Mouse (Mus musculus) embryonic facial prominence, embryonic 15.5 days (tissue): ENCODE results near the gene Nr3c2. TPM values are rescaled to one million over a fixed set of nuclear protein-coding genes. Genes with fewer than 3 reads are reported as not detected.

Experiments used
- ATAC-seq: fragments of 200-750 bp; cut with Nextera tagmentation; 2 replicates; pipeline ENCODE4 v1.8.0; 2017; ENCODE audit warnings: low read depth, moderate TSS enrichment; ENCODE audit not compliant: insufficient number of reproducible peaks, low FRiP score, low TSS enrichment
- H3K27ac ChIP-seq: fragments of 300-500 bp; sonication (generic); replicated peaks from 2 replicates; pipeline ENCODE4 v1.5.1; 2015; ENCODE audit warnings: mild to moderate bottlenecking, inconsistent platforms
- H3K27me3 ChIP-seq: fragments of 300-500 bp; sonication (generic); 2 replicates; pipeline ENCODE4 v1.6.1; 2015; ENCODE audit warnings: inconsistent platforms
- H3K36me3 ChIP-seq: fragments of 300-500 bp; sonication (generic); 2 replicates; pipeline ENCODE4 v1.6.1; 2015; ENCODE audit warnings: mild to moderate bottlenecking, inconsistent platforms
- H3K4me1 ChIP-seq: fragments of 300-500 bp; sonication (generic); 2 replicates; pipeline ENCODE4 v1.6.1; 2015; ENCODE audit warnings: inconsistent platforms
- H3K4me2 ChIP-seq: fragments of 300-500 bp; sonication (generic); replicated peaks from 2 replicates; pipeline ENCODE4 v1.6.1; 2015; ENCODE audit warnings: mild to moderate bottlenecking, inconsistent platforms
- H3K4me3 ChIP-seq: fragments of 300-500 bp; sonication (generic); replicated peaks from 2 replicates; pipeline ENCODE4 v1.5.1; 2015; ENCODE audit warnings: mild to moderate bottlenecking, inconsistent platforms
- H3K9ac ChIP-seq: fragments of 300-500 bp; sonication (generic); 2 replicates; pipeline ENCODE4 v1.6.1; 2015; ENCODE audit warnings: inconsistent platforms
- H3K9me3 ChIP-seq: fragments of 300-500 bp; sonication (generic); replicated peaks from 2 replicates; pipeline ENCODE4 v1.6.1; 2016; ENCODE audit warnings: inconsistent platforms
- WGBS: fragments of 180-500 bp; shearing (Covaris S2); methylation state at CpG from one replicate; pipeline ENCODE4 v1.1.7; 2015; 5-methylcytosine and 5-hydroxymethylcytosine counted together
- polyA plus RNA-seq: library from polyadenylated mRNA; unstranded; fragments of >200 nt; fragmentation: Nextera tagmentation; extraction: Ambion mirVana; gene quantifications from 2 replicates; pipeline ENCODE4 v1.2.1, GENCODE M21; 2015

Gene Nr3c2
- polyA plus RNA-seq, 1 experiment from 2014 or later: 5.8 TPM

DNA sequence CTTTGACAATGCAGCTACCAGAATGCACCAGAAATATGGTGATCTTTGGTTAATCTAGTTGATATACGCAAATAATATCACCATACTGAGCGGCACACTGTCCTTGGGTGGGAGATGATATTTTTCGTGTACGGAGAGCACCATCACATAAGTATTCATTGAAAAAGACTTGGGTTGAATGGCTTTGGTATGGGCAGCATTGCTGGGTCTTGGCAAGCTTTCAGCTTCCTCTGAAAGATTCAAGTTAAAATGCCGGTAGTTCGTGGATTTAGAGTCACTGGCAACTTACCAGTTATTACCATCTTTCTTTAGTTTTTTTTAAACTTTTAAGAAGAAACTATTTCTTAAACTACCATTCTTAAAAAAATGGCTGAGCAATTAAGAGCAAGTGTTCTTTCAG, 315.9 kb downstream of the Nr3c2 start:
- WGBS: 35% methylated on average over 6 of the region's 6 CpGs
- H3K4me3 ChIP-seq: no peak overlapping the region
- H3K4me2 ChIP-seq: no peak overlapping the region
- H3K9me3 ChIP-seq: no peaks in the 10 kb centered on the region
- ATAC-seq: no peak
- no peaks in the 10 kb centered on the region for H3K27me3 ChIP-seq
- H3K27ac ChIP-seq: no peak overlapping the region
- no peak overlapping the region for H3K9ac ChIP-seq
- no peaks in the 10 kb centered on the region for H3K36me3 ChIP-seq
- peaks cover 19% of the 10 kb centered on the region for H3K4me1 ChIP-seq

DNA sequence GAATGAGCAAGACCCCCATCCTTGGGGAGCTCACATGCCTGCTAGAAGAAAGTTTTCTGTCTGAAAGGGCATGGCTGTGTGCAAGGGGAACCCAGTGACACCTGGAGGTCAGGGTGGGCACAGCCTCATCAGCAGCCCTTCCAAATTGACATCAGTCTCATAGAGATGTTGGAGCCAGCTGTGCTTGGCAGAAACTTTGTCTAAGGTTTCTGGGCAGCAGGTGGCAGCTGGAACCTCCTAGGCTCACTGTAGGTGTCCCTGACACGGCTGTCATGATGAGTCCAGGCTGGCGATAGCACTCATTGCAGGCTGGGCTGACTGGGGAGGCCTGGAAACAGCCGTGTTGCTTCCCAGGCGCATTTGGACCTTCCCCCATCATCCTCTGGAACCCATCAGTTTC, 323.9 kb downstream of the Nr3c2 start:
- WGBS: 66% methylated on average over 4 of the region's 4 CpGs
- H3K36me3 ChIP-seq: no peaks in the 10 kb centered on the region

DNA sequence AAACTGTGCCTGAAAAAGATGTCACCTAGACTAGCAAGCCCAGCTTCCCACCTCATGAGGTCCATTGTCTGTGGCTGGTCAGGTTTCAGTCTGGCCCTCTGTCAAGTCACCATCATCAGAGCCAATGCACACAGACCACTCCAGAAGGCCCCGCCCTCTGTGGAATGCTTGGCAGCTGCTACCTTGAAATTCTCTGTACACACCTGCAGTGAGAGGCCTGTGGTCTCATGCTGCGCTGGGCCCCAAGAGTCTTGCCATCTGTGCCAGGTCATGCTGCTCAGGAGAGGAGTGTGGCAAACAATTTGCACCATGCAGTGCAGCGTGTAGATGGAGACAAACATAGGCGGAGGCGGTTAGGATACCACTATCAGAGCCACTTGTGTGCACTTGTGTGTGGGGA, 328.5 kb downstream of the Nr3c2 start:
- Histone ChIP-seq H3K4me3 (no peak overlapping the region), H3K9ac (no peak overlapping the region), H3K4me1 (no peaks in the 10 kb centered on the region), H3K4me2 (no peak overlapping the region), H3K9me3 (no peaks in the 10 kb centered on the region), H3K27ac (no peak overlapping the region), H3K36me3 (no peaks in the 10 kb centered on the region), H3K27me3 (no peaks in the 10 kb centered on the region)
- ATAC-seq: no peak; the same call in 1 of the 2 replicates
- WGBS: 85% methylated on average over 5 of the region's 5 CpGs

More for the DNA sequence above, 323.9 kb downstream of the Nr3c2 start:
- Histone ChIP-seq H3K4me1 (no peaks in the 10 kb centered on the region), H3K27me3 (no peaks in the 10 kb centered on the region), H3K9ac (no peak overlapping the region), H3K4me2 (no peak overlapping the region), H3K27ac (no peak overlapping the region), H3K9me3 (no peaks in the 10 kb centered on the region), H3K4me3 (no peak overlapping the region)
- ATAC-seq: no peak

GRCm38 (mm10) chr8:77228688-77229087, 329.4 kb downstream of the Nr3c2 start:
- no peak for ATAC-seq
- Histone ChIP-seq H3K4me3 (no peak overlapping the region), H3K9me3 (no peaks in the 10 kb centered on the region), H3K27me3 (no peaks in the 10 kb centered on the region), H3K36me3 (no peaks in the 10 kb centered on the region), H3K27ac (no peak overlapping the region), H3K4me1 (no peaks in the 10 kb centered on the region), H3K4me2 (no peak overlapping the region), H3K9ac (no peak overlapping the region)
- 73% methylated on average over 7 of the region's 7 CpGs for WGBS

DNA sequence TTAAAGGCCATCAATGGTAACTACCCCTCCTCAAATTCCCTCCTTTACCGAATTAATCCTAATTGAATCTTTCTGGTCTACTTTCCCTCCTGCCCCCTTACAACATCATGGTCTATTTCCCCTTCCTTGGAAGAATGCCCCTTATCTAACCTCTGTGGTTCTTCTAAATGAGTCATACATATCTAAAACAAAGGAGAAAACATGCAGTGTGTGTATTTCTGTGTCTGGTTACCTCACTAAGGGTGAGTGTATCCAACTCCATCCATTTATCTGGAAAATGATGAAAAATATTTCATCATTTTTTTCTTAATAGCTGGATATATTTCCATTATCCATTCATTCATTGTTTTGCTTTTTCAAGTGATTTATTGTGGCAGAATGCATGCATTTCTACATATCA, 332.0 kb downstream of the Nr3c2 start:
- no peak overlapping the region for H3K4me3 ChIP-seq
- no peak overlapping the region for H3K27ac ChIP-seq
- H3K27me3 ChIP-seq: no peaks in the 10 kb centered on the region
- H3K36me3 ChIP-seq: no peaks in the 10 kb centered on the region
- no peak overlapping the region for H3K4me2 ChIP-seq
- no peak overlapping the region for H3K9ac ChIP-seq
- H3K9me3 ChIP-seq: no peaks in the 10 kb centered on the region
- ATAC-seq: no peak
- no peaks in the 10 kb centered on the region for H3K4me1 ChIP-seq
- WGBS: 77% methylated on average over 1 of the region's 1 CpGs

- H3K4me2 ChIP-seq: no peak overlapping the region
- ATAC-seq: no peak
- WGBS: 40% methylated on average over 6 of the region's 6 CpGs
Measured at GRCm38 (mm10) chr8:77231834-77232233, 332.6 kb downstream of the Nr3c2 start.

DNA sequence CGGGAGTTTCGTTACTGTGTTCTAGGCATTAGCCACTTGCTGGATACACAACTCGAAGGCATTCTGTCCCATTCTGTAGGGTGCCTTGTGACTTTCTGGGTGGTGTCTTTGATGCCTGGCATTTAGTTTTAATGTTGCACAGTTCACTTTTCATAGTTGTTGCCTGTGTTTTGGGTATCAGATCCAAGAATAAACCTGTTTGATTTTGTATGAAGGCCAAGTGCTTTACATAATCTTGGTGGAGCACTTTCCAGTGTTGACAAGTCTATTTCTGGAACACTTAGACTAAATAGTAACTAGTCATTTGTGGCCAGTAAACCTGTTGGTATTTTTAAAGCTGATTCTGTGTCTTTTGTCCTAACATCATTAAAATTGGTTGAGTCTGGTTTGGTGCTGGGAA, 333.2 kb downstream of the Nr3c2 start:
- Histone ChIP-seq H3K4me2 (no peak overlapping the region), H3K4me1 (no peaks in the 10 kb centered on the region), H3K36me3 (no peaks in the 10 kb centered on the region), H3K27me3 (no peaks in the 10 kb centered on the region), H3K4me3 (no peak overlapping the region), H3K27ac (no peak overlapping the region), H3K9me3 (no peaks in the 10 kb centered on the region), H3K9ac (no peak overlapping the region)
- no peak for ATAC-seq
- WGBS: 85% methylated on average over 3 of the region's 3 CpGs

More at GRCm38 (mm10) chr8:77231834-77232233, 332.6 kb downstream of the Nr3c2 start:
- Histone ChIP-seq H3K9me3 (no peaks in the 10 kb centered on the region), H3K9ac (no peak overlapping the region), H3K4me3 (no peak overlapping the region), H3K27me3 (no peaks in the 10 kb centered on the region), H3K4me1 (no peaks in the 10 kb centered on the region), H3K36me3 (no peaks in the 10 kb centered on the region), H3K27ac (no peak overlapping the region)

DNA sequence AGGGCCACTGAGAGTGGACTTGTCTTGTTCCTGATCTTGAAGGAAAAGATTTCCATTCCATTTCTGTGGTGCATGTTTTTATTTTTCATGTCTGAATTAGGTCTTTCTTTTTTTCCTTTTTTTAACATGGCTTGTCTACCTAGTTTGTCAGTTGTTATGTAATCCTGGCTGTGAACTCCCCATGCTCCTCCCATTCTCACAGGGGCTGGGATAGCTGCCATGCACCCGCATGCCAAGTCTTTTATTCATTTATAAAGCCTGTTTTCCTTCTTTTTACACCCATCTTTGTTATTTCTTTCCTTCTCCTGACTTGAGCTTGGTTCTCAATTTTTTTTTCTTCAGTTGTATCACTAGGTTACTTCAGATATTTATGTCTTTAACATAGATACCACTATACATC, 337.5 kb downstream of the Nr3c2 start:
- Histone ChIP-seq H3K4me3 (no peak overlapping the region), H3K27ac (no peak overlapping the region), H3K4me2 (no peak overlapping the region), H3K27me3 (no peaks in the 10 kb centered on the region), H3K9me3 (no peaks in the 10 kb centered on the region), H3K4me1 (0 out of 2 replicates have a peak, but pooled peaks cover 4% of the 10 kb centered on the region), H3K9ac (no peak overlapping the region), H3K36me3 (no peaks in the 10 kb centered on the region)
- no peak for ATAC-seq
- 71% methylated on average over 1 of the region's 1 CpGs for WGBS

GRCm38 (mm10) chr8:77239462-77239861, 340.2 kb downstream of the Nr3c2 start:
- Histone ChIP-seq H3K27ac (peak overlapping the region; percentile 40; the same call in 1 of the 2 replicates), H3K36me3 (no peaks in the 10 kb centered on the region), H3K9ac (no peak overlapping the region), H3K4me3 (no peak overlapping the region), H3K4me2 (no peak overlapping the region), H3K27me3 (no peaks in the 10 kb centered on the region), H3K9me3 (no peaks in the 10 kb centered on the region), H3K4me1 (0 out of 2 replicates have a peak, but pooled peaks cover 4% of the 10 kb centered on the region)
- ATAC-seq: no peak

DNA sequence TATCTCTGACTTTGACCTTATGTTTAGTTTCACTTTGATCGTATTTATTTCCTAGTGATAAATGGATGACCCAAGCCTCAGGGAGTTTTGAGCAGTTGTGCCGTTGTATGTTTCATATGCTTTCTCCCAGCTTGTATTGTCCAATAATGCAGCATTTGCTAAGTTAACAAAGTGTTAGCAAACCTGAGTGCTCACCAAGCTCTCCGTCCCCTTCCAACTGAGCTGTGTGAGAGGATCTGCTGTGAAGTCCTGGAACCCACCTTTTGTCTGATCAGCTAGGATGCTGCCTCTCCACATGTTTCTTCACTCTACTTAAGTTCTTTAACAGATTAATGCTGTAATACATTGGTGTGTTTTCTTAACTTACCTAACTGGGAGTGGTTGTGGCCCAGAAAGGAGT, 342.1 kb downstream of the Nr3c2 start:
- no peaks in the 10 kb centered on the region for H3K9me3 ChIP-seq
- H3K4me3 ChIP-seq: no peak overlapping the region
- H3K36me3 ChIP-seq: peaks cover 2% of the 10 kb centered on the region; the same call in 1 of the 2 replicates
- H3K4me1 ChIP-seq: 0 out of 2 replicates have a peak, but pooled peaks cover 4% of the 10 kb centered on the region
- no peak for ATAC-seq
- H3K27me3 ChIP-seq: no peaks in the 10 kb centered on the region
- H3K4me2 ChIP-seq: no peak overlapping the region
- 95% methylated on average over 3 of the region's 3 CpGs for WGBS
- H3K27ac ChIP-seq: no peak overlapping the region
- no peak overlapping the region for H3K9ac ChIP-seq

DNA sequence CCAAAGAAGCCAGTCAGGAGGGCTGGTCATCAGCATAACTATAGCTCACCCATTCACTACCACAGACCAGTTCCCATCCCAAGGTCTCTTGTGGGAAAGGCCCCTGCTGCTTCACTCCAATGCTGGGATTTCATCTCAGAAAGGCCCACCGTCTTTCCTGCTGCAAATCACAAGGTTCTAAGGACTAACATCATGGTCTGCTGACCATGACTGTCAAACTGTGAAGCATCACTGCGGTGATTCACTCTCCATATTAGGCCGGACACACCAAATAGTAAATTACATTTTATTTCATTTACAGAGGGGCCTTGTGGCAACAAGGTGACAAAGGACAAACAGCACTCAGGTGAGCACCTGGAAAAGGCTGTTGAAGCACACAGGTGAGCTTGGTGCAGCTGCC, 350.9 kb downstream of the Nr3c2 start:
- no peaks in the 10 kb centered on the region for H3K4me1 ChIP-seq
- peaks cover 41% of the 10 kb centered on the region for H3K36me3 ChIP-seq
- H3K4me3 ChIP-seq: no peak overlapping the region
- H3K27ac ChIP-seq: no peak overlapping the region
- no peak overlapping the region for H3K4me2 ChIP-seq
- WGBS: 87% methylated on average over 3 of the region's 3 CpGs
- no peaks in the 10 kb centered on the region for H3K9me3 ChIP-seq
- no peaks in the 10 kb centered on the region for H3K27me3 ChIP-seq
- no peak overlapping the region for H3K9ac ChIP-seq
- ATAC-seq: no peak

DNA sequence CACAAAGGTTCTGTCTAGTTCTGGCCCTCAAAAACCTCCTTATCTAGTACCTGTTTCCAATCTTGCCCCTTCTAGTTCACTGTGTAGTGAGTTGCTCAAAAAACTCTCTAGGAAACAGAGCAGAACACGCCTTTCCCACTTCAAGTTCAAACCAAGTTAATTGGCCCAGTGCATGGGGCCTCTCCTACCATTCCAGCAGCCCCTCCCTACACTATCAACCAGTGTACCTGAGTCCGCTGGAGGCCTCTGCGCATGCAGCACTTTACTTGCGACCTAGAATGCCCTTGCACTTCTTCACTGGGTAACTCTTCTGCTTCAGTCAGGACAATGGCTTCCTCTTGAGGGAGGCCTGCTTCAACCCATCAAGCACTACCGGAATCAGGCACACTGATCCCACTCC, 351.9 kb downstream of the Nr3c2 start:
- Histone ChIP-seq H3K27ac (no peak overlapping the region), H3K36me3 (peaks cover 48% of the 10 kb centered on the region), H3K9me3 (no peaks in the 10 kb centered on the region), H3K27me3 (no peaks in the 10 kb centered on the region), H3K4me3 (no peak overlapping the region), H3K9ac (no peak overlapping the region), H3K4me2 (no peak overlapping the region), H3K4me1 (no peaks in the 10 kb centered on the region)
- 89% methylated on average over 5 of the region's 5 CpGs for WGBS
- ATAC-seq: no peak
